In genomic region chr12:58802410-58802809, GRCm38 (mm10) we compare ENCODE assay signal across 8 mouse cellular contexts.
DNase-seq lines count a peak whose midpoint lies in the region; ATAC-seq and TF ChIP-seq lines count a peak whose summit lies in the region.

No protein-coding gene starts in this region.

- H3K9ac ChIP-seq in heart, embryonic 11.5 days (ENCODE audit: low read depth, low read length): no peak overlapping the region
- no peak overlapping the region for H3K9ac ChIP-seq in liver, embryonic 13.5 days

- WGBS in heart, embryonic 11.5 days (ENCODE audit: insufficient replicate concordance): 35% methylated on average over 4 of the region's 4 CpGs
- 27% methylated on average over 4 of the region's 4 CpGs for WGBS in liver, embryonic 13.5 days (ENCODE audit: insufficient replicate concordance)
- WGBS in thymus, adult 2 months: 46% methylated on average over 4 of the region's 4 CpGs

- no peak for TF ChIP-seq POLR2A in embryonic fibroblast, embryonic 13.5 days (IDR thresholded peaks at IDR 0.05; ENCODE audit: low read depth, low read length)
- no peak for TF ChIP-seq POLR2A in thymus, adult 2 months (IDR thresholded peaks at IDR 0.05; ENCODE audit: control insufficient read depth, extremely low read depth, insufficient read depth, low read length, poor library complexity)

- H3K4me2 ChIP-seq in heart, embryonic 11.5 days: no peak overlapping the region
- H3K4me2 ChIP-seq in liver, embryonic 13.5 days: no peak overlapping the region

- peak; percentile 80; the same call in 1 of the 2 replicates for TF ChIP-seq CTCF in embryonic fibroblast, embryonic 13.5 days (IDR thresholded peaks at IDR 0.05; ENCODE audit: borderline replicate concordance, insufficient read depth, low read length)
- peak; percentile 22; the same call in 1 of the 2 replicates for TF ChIP-seq CTCF in thymus, adult 2 months (IDR thresholded peaks at IDR 0.05; ENCODE audit: borderline replicate concordance, control insufficient read depth, extremely low read depth, insufficient read depth, low read length, poor library complexity)

- DNase-seq in 416B (ENCODE audit: low read depth): peak; percentile 85
- DNase-seq in adrenal gland, postnatal 36 days: peak; percentile 79 to 82
- DNase-seq in kidney, postnatal 14 days: peak; percentile 81
- peak; percentile 34 for DNase-seq in liver, embryonic 13.5 days
- peak; percentile 64 for DNase-seq in ovary, postnatal 10 days (ENCODE audit: low spot score)
- peak; percentile 43 for DNase-seq in thymus, adult 2 months

- H3K4me1 ChIP-seq in embryonic fibroblast, embryonic 13.5 days (ENCODE audit: control insufficient read depth, insufficient read depth, low read length): no peaks in the 10 kb centered on the region
- H3K4me1 ChIP-seq in heart, embryonic 11.5 days (ENCODE audit: control insufficient read depth, insufficient read depth, low read length): no peaks in the 10 kb centered on the region
- no peaks in the 10 kb centered on the region for H3K4me1 ChIP-seq in liver, embryonic 13.5 days (replicated peaks)
- no peaks in the 10 kb centered on the region for H3K4me1 ChIP-seq in thymus, adult 2 months (replicated peaks; ENCODE audit: control insufficient read depth, insufficient read depth, low read length)

- no peaks in the 10 kb centered on the region for H3K27me3 ChIP-seq in heart, embryonic 11.5 days (ENCODE audit: control insufficient read depth, insufficient read depth, low read length)
- no peaks in the 10 kb centered on the region for H3K27me3 ChIP-seq in liver, embryonic 13.5 days
- H3K27me3 ChIP-seq in thymus, adult 2 months (ENCODE audit: control insufficient read depth, insufficient read depth, low read length): no peaks in the 10 kb centered on the region

- H3K36me3 ChIP-seq in heart, embryonic 11.5 days (ENCODE audit: control insufficient read depth, insufficient read depth, low read length): no peaks in the 10 kb centered on the region
- H3K36me3 ChIP-seq in liver, embryonic 13.5 days: no peaks in the 10 kb centered on the region
- no peaks in the 10 kb centered on the region for H3K36me3 ChIP-seq in thymus, adult 2 months (ENCODE audit: control insufficient read depth, insufficient read depth, low read length)

- no peak overlapping the region for H3K4me3 ChIP-seq in embryonic fibroblast, embryonic 13.5 days (ENCODE audit: insufficient read depth, low read length)
- H3K4me3 ChIP-seq in heart, embryonic 11.5 days (ENCODE audit: low read depth, low read length): no peak overlapping the region
- H3K4me3 ChIP-seq in liver, embryonic 13.5 days (replicated peaks): no peak overlapping the region
- no peak overlapping the region for H3K4me3 ChIP-seq in thymus, adult 2 months (ENCODE audit: control insufficient read depth, insufficient read depth, low read length)

- ATAC-seq in heart, embryonic 11.5 days (replicated peaks; ENCODE audit: insufficient number of reproducible peaks, low FRiP score, low TSS enrichment): 0 out of 2 replicates have a peak, but pooled peaks have one; percentile 22
- no peak for ATAC-seq in liver, embryonic 13.5 days (ENCODE audit: low read depth)

- no peaks in the 10 kb centered on the region for H3K9me3 ChIP-seq in heart, embryonic 11.5 days (replicated peaks; ENCODE audit: control insufficient read depth, low read length)
- H3K9me3 ChIP-seq in liver, embryonic 13.5 days (replicated peaks): no peaks in the 10 kb centered on the region

- H3K27ac ChIP-seq in embryonic fibroblast, embryonic 13.5 days (ENCODE audit: insufficient read depth, low read length): no peak overlapping the region
- no peak overlapping the region for H3K27ac ChIP-seq in heart, embryonic 11.5 days (ENCODE audit: low read depth, low read length)
- H3K27ac ChIP-seq in liver, embryonic 13.5 days: no peak overlapping the region
- no peak overlapping the region for H3K27ac ChIP-seq in thymus, adult 2 months (ENCODE audit: control insufficient read depth, insufficient read depth, low read length)

Comparison
In these comparisons a context has a peak if more than half of its experiments do, and no peak if none do; other contexts are left out.
1. DNase-seq: peak in every context shown above with its lines; median percentile 85 in 416B; 81 in kidney, postnatal 14 days; 80 in adrenal gland, postnatal 36 days; 64 in ovary, postnatal 10 days; 43 in thymus, adult 2 months; 34 in liver, embryonic 13.5 days.